Mouse (Mus musculus): ENCODE results near the gene Ints1.
A peak's percentile ranks its signal among the peaks of the same experiment; 100 is the strongest.

Gene Ints1

DNA sequence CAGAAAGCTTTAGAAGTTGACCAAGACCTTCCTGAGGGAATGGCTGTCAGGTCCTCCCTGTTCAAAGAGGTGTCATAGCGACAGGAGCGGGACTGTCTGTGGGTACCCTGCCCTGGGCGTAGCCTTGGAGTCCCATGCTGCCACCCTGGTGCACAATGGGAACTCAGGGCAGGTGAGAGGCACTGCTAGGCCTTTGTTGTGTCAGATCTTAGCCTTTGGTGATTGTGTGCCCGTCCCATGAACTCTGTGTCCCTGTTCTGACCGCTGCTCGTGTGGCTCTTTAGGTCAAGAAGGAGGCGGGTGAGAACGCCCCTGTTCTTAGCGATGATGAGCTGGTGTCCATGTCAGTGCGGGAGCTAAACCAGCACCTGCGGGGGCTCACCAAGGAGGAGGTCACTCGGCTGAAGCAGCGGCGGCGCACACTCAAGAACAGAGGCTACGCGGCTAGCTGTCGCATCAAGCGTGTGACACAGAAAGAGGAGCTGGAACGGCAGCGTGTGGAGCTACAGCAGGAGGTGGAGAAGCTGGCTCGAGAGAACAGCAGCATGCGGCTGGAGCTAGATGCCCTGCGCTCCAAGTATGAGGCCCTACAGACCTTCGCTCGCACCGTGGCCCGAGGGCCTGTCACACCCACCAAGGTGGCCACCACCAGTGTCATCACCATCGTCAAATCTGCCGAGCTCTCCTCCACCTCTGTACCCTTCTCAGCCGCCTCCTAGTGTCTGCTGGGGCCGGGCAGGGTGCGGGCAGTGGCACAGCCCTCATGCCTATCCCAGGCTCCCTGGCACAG is 24.5 kb upstream of the Ints1 start:
- no peak for DNase-seq (ENCODE audit: low spot score)

GRCm38 (mm10) chr5:139799041-139799440 is 23.6 kb upstream of the Ints1 start:
- DNase-seq (ENCODE audit: low spot score), result no peak

DNA sequence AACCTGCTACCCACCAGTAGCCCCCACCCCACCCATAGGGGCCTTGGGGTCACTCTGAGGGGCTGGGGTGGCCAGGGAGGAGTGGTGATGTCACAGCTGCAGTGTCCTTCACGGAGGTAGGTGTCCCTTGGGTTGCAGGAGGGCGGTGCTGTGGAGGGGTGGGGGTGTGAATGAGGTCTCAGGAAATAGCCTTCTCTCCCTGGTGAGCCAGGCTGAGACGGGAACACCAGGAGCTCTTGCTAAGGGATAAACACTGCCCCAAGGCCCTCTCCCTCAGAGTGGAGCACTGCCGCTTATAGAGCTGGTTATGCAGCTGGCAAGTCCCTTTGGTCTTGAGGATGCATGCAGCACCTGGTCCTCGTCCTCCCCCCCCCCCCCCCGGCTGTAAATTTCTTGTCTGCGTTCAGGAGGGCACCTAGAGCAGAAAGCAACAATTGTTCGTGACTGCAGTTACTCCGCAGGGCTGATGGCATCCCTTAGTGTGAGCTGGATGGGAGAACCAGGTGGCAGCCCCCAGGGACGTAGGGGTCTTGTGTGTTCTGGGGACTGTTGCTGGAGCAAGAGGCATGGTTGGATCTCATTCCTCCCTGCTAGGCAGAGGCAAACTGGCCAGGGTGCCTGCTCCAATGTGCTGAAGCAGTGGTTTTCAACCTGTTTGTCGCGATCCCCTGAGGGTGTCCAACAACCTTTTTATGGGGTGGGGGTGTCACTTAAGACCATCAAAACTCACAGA is 22.9 kb upstream of the Ints1 start:
- peak; percentile 8 for DNase-seq (ENCODE audit: low spot score)

GRCm38 (mm10) chr5:139797473-139798167 is 22.1 kb upstream of the Ints1 start:
- peak; percentile 75 for DNase-seq (ENCODE audit: low spot score)

DNA sequence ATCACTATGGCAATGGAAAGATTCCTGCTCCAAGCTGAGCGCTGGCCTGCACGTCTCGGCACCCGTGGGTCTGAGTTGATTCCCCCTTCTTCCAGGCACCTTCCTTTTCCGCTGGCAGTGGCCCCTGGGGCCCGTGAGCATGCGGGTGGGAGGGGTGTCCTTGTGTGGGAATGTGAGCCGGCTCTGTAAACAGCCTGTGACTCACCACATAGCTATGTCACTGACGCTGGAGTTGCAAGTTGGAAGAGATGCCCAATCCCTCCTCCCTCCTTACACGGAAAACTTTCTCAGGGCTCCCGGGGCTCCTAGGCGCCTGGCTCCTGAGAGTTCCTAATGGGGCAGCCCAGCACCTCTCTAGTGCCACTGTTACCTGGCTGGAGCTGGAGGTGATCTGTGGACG is 21.4 kb upstream of the Ints1 start:
- peak; percentile 82 for DNase-seq (ENCODE audit: low spot score)

DNA sequence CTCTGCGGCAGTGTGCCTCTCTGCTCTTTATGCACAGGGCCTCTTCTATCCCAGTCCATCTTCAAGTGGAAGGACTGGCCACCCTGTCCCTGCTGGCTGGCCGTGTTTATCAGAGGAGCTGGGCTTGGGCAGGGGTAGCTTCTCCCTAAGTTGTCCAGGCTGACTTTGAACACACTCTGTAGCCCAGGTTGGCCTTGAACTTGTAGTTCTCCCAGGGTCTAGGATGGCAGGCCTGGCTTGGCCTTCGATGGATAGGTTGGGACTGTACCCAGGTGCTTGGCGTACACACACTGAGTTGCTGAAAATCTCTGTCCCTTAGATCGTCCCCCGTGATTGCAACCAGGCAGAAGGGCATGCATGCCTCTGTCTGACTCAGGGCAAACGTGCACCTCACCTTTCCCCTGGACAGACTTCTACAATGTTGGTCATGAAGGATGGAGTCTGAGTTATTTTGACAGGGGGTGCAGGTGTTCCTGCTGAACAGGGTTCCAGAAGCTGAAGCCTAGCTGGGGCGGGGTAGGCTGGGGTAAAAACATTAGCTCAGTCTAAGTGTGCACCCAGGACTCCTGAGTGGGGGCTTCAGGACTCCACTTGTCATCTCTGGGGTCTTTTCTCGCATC is 20.6 kb upstream of the Ints1 start:
- no peak for DNase-seq (ENCODE audit: low spot score)

GRCm38 (mm10) chr5:139794938-139795337 is 19.5 kb upstream of the Ints1 start:
- DNase-seq (ENCODE audit: low spot score), result no peak

DNA sequence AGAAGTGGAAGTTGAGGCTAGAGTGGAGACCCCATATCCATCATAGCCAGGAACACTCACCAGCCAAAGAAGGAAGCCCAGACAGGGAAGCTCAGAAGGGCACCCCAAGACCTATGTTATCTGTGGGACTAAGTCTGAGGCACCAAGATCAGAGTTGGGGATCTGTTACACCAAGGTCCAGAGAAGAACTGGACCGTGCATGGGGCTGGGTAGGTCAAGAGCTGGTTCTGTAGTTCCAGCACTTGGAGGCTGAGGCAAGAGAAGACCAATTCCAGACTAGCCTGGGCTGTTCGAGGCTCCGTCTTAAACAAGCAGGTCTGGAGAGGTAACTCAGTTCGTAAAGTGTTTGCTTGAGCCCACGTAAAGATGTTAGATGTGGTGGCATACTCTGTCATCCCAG is 18.7 kb upstream of the Ints1 start:
- DNase-seq (ENCODE audit: low spot score), result no peak

GRCm38 (mm10) chr5:139793338-139794089 is 18.0 kb upstream of the Ints1 start:
- peak; percentile 10 for DNase-seq (ENCODE audit: low spot score)

GRCm38 (mm10) chr5:139792966-139793337 is 17.5 kb upstream of the Ints1 start:
- peak; percentile 11 for DNase-seq (ENCODE audit: low spot score)

GRCm38 (mm10) chr5:139792159-139792775 is 16.8 kb upstream of the Ints1 start:
- DNase-seq (ENCODE audit: low spot score), result peak; percentile 8

GRCm38 (mm10) chr5:139791227-139792158 is 16.0 kb upstream of the Ints1 start, which contains the start of gene Mafk:
Gene Mafk (plus strand): TSS chr5:139791513.
- DNase-seq (ENCODE audit: low spot score), result peak; percentile 95

- no peak for DNase-seq (ENCODE audit: low spot score)
These were observed 14.0 kb upstream of the Ints1 start for GRCm38 (mm10) chr5:139789466-139789865.

- no peak for DNase-seq (ENCODE audit: low spot score)
These were observed 5.9 kb upstream of the Ints1 start for GRCm38 (mm10) chr5:139781406-139781805.

DNA sequence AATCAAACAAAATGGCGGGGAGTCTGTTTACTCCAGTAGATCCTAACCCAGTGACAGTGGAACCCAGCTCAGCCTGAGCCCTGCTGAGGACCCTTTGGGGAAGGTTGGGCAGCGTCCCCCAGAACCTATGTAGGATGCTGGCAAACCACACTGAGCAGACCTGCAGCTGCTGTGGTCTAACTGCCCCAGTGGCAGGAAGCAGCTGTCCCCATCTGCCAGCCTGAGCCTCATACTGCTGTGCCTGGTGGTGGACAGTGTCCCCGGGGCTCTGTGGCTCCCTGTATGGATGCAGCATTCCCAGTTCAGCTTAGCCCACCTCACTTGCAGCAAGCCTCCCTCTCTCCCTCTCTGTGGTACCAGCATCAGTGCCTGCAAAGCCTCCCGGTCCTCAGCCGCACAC is 1.5 kb upstream of the Ints1 start:
- DNase-seq (ENCODE audit: low spot score), result no peak

DNA sequence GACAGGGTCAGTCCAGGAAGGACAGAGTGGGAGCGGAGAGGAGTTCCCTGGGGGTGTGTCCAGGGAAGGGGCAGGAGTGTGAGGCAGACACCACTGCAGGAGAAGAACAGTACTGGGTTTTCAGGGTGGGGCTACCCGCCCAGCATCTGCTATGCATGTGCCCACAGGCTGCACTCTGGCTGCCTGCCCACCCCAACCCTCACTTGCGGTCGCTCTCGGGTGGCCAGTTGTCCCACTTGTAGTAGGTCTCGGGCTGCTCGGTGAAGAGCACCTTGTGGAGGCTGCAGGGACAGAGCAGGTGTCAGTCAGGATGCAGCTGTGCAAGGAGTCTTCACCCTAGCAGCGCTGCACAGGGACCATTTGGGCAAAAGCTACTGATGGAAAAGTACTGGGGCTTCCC is 7.3 kb downstream of the Ints1 start:
- no peak for DNase-seq (ENCODE audit: low spot score)

- DNase-seq (ENCODE audit: low spot score), result no peak
These were observed 11.2 kb downstream of the Ints1 start for GRCm38 (mm10) chr5:139764296-139764695.

- DNase-seq (ENCODE audit: low spot score), result no peak
These were observed 17.4 kb downstream of the Ints1 start for GRCm38 (mm10) chr5:139758096-139758495.

GRCm38 (mm10) chr5:139756586-139756985 is 18.9 kb downstream of the Ints1 start:
- no peak for DNase-seq (ENCODE audit: low spot score)

DNA sequence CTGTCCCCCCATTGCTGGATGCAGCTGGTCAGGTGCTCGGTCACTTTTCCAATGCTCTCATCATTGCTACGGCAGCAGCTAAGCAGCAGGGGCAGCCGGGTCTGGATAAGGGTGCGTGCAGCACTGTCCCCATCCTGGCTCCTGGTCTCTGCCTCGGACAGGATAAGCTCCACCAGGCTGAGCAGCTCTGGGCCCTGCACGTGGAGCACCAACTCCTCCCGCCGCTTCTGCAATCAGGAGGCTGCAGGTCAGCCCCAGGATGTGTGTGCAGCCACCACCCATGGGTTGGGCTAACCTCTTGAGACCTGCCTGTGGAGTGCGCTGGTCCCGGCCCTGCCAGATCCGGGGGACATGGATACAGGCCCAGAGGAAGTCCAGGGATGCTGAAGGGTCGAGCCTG is 19.3 kb downstream of the Ints1 start:
- DNase-seq (ENCODE audit: low spot score), result no peak

All from testis, postnatal 14 days (tissue).